Mouse (Mus musculus) thymus, postnatal 25 days (tissue): ENCODE results near the gene Dbn1.

Source experiments
- DNase-seq: peaks from one replicate; pipeline ENCODE4 v3.0.0; 2022

The Dbn1 gene

DNA sequence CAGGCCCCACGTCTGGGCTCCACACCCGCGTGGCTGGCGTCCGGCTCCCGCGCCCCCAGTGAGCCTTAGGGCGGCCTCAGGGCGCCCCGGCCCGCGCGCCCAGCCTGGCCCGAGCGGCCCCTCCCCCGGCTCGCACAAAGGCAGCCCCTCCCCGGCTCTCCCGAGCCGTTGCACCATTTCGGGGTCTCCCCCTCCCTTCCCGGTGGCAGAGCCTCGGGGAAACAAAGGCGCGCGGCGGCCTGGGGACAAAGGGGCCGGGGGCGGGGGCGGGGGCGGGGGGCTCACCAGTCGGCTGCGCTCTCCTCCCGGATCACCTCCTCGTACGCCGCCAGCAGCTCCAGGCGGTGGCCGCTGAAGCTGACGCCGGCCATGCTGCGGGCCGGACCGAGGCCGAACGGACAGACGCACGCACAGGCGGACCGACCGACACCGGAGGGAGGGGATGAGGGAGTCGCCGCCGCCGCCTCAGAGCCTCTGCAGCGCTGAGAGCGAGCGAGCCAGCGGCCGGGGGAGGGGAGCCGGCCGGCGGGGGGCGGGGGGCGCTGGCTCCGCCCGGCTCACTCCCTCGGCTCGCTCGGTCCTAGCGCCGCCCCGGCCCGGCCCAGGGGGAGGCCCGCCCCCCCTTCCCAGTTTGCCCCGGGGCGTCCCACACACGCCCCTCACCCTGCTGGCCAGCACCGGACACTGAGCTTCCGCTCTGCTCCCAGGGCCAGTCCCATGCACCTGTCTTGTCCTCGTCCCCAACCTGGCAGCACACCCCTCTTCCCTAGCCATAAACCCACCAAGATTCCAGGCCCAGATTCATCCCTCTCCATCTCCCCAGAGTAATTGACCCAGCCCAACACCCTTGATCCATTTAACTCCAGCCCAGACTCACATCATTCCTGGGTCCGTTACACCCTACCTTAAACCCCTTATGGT, at the start of gene Dbn1:
Gene Dbn1, minus strand, starts transcription at position 534 of the 921 bp plus-strand sequence.
- no peak for DNase-seq

DNA sequence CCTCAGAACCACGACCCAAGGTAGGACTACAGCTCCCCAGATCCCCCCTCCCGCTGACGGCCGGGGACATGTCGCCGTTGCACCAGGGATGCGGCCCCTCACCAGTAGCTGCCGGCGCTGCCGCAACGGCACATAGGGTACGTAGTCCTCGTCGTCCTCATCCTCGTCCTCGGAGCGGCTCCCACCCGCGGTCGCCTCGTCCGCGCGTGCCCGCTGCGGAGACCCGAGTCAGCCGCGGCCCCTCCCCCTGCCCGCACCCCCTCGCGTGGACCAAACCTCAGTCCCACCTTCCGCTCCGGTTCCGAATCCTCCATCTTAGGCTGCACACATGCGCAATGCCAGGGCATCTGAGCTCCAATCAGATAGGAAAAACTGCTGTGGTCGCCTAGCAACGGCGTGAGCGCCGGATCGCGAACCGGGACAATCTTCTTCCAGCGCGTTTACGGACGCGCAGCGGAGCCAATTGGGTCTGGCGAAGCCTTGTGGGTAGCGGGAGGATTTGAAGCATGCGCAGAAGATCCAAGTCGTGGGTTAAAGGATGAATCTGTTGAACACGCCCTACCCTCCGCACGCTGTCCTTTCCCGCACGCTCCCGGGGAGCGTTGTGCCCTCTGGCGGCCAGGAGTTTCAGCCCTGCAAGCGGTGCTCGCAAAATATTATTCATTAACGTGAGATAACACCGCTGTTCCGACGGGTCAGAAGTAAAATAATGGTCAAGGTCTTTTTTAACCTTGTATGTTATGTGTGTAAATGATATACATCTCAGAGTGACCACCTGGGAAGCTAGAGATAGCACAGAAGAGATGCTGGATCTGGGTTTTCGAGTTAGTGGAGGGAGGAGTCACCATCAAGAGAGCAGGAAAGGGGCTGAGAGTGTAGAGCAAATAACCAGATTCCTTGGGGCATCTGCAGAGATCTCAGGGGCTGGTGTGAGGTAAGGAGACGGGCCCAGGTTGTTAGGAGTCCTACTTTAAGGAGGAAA, 48.6 kb upstream of the Dbn1 start, which contains the start of gene Ddx41:
Gene Ddx41, minus strand, starts transcription at position 465 of the 982 bp plus-strand sequence.
- DNase-seq = peak; percentile 99

DNA sequence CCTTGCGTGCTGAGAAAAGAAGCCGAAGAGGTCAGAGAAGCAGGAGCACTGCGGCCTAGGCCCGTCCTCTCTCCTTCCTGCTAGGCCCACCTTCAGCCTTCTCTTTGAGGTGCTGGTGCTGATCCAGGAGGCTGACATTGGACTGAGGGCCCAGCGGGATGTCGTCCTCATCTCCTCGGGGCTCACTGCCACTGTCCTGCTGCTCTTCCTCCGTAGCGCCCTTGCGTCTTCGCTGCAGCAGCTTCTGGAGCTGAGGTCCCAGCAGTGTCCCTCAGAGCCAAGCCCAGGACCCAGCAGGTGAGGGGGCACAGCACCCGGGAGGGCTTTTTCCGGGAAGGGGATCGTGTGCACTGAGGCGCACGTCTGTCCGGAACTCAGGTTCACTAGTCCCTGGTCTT, 47.9 kb upstream of the Dbn1 start:
- DNase-seq = no peak

DNA sequence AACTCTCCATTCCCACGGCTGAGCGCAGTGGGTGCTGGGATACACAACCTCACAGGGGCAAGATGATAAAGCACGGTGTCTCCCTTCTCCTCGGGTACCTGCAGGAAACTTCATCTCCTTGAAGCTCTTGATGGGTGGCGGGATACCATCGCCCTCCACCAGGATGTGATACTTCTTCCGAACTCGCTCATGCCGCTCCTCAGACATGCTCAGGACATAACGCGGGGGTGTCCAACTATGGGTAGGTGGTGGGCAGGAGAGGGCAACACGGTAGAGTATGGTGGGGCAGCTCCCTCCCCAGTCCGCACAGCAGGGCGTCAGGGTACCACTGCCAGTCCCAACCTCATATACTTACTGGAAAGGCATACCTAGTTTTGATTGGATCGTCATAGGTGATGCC, 47.3 kb upstream of the Dbn1 start:
- DNase-seq = no peak

DNA sequence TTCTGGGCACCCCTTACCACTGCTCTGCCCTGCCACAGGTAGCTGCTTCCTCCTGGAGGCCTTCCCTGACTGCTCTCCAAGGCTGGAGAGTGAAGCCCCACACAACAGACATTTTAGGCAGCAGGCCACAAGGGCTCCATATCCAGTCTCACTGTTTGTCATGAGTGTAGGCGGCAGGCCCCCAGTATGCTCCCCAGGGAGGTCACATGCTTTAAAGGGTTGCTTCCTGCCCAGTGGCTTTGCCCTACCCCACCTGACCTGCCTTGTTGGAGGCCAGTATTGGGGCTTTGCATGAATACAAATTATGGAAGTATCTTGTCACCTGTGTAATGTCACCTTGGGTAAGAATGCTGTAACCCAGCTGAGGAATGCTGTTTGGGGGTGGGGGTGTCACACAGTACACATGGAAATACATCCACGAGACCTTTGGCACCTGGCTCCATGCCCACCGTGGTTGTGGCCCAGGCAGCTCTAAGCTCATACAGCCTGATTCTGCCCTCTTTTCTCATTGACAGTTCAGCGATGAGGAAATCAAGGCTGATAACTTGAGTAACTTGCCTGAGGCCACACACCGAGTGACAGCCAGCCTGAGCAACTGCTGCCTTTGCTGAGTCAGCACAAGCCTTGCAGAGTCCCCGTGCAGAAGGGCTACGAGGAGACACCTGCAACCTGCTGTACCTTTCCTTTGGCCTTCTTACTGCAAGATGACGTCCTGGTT, 41.4 kb upstream of the Dbn1 start, which contains the start of gene Dok3:
Gene Dok3, minus strand, starts transcription at position 99 of the 718 bp plus-strand sequence.
- DNase-seq = no peak

DNA sequence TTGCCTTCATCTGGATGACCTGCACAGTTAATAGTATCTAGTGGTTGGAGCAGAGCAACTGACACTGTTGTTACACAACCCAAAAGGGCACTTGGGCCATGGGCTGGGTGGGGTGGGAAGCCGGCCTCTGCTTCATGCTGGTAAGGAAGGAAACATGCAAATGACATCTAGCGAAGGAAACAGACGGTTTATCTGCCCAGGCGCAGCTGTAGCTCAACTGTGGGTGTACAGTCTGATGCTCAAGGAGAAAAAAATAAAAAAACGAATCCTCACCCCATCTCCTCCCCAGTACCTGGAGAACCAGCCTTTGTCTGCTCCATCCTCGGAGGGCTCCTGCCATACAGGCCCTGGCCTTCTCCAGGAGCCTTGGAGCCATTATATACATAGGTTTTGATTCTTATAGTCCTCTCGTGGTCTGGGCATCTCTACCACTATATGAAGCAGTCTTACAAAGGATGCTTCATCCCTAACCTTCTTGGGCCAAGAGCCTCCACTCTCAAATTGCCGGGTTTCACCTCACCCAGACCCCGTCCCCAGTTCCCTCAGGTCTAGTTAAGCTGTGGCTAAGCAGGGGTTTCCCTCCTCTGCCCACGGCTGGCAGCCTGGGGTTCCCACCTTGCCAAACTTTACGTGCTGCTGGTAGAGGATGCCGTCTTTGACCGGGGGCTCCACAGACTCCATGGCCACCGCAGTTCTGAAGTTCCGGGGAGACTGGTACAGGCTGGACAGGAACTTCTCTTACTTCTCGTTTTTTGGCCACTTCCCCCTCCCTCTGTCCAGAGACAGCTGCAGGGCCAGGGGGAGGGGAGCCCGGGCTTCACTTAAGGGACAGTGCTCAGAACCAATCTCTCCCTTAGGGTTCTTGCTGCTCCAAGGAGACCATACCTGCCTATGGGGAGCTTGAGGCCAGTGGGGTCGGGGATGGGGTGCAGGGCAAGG, 40.2 kb upstream of the Dbn1 start:
- no peak for DNase-seq

DNA sequence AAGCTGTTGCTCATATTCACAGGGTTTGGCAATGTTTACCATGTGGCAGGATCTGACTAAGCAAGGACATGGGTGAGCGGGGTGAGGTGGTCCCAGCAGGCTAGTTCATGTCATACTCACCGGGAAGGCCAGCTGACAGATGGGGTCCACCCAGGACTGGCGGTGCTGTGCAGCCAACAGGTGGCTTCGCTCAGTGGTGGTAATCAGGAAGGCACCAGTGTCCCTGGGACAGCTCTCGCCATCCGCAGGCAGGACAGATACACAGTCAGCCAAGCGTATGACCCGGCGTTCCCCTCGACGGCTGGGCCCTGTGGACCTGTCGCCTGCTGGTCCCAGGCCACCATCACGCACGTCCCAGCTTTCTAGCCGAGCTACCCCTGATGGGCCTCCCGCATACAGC, 39.3 kb upstream of the Dbn1 start:
- DNase-seq = no peak

DNA sequence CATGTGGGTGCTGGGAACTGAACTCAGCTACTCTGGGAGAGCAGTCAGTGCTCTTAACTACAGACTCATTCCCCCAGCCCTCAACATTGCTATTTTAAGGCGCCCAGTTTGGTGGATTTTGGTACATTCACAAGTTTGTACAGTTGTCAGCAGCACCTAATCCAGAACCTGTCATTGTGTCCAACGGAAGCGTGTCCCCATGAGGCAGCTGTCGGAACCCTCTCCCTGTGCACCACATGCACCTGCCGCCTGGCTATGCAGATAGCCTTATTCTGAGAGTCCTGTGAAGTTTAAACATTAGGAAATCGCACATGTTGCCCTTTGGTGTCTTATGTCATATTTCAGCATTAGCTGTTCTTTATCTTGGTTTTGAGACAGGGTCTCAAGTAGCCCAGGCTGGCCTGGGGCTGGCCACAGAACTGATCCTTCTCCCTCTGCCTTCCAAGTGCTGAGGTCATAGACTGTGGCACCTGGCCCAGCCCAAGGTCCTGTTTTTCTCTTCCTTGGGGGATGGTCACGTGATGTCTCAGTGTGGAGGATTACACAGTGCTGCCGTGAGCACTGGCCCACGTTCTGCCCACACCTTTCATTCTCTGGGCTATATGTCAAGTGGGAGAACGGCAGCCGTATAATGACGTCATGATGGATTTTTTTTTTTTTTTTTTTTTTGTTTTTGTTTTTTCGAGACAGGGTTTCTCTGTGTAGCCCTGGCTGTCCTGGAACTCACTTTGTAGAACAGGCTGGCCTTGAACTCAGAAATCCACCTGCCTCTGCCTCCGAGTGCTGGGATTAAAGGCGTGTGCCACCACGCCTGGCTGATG, 38.0 kb upstream of the Dbn1 start:
- DNase-seq = no peak

DNA sequence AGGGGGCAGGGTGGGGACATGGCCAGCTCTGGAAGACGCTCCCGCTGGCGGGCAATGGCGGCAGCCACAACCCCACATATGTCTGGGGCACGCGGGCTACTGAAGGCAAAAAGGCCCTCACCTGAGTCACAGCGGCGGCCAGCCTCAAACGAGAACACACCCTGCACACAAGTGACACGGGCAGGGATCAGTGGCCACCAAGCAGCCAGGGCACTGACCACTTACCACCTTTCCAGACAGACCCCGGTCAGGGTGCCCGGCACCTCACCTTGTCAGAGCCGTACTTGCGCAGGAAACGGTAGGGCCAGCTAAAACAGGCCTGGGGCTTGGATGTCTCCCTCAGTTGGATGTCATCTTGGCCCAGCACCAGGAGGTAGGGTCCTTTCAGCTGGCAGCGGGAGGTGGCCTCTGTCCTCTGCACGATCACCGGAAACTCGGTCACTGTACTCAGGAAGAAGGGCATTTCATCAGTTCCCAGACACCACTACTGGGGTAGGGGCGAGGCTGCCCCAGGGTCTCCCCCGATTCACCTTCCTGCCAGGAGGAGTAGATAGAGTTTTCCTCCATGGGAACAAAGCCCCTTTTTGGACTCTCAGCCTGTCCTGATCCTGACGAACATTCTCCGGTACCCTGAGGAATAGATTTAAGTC, 36.2 kb upstream of the Dbn1 start:
- DNase-seq = no peak

DNA sequence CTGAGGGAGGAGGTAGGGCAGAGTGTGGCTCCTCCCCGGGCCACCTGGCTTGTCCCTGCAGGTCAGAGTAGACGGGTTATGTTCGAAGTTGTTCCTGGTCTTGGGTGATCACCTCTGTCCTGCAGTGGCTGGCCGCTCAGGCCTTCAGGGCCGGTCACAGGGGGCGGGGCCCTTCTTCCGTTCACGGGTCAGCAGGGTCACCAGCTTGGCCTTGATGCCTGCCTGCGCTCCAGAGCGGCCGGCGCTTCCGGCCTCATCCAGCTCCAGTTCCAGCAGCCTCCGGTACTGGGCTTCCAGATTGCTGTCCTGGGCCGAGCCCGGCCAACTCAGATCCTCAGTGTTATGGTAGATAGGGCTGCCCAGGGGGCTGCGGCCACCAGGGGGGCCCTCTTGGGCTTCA, 35.4 kb upstream of the Dbn1 start:
- no peak for DNase-seq

DNA sequence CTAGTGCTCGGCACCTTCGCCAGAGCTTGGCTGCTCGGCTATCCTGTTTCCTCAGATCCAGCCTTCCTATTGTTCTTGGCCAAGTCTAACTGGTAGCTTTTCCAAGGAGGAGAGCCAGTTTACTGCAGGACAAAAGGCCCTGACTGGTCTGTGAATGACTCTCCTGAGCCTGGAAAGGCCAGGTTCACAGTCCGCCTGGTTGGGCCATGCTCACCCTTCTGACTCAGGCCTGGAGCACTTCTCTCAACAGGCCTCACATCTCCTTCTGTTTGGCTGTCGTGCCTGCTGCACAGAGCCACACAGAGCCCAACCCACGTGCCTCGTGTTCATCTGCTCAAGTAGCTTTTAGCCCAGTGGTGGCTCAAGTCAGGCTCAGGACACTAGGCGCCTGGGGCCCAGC, 34.8 kb upstream of the Dbn1 start:
- no peak for DNase-seq

DNA sequence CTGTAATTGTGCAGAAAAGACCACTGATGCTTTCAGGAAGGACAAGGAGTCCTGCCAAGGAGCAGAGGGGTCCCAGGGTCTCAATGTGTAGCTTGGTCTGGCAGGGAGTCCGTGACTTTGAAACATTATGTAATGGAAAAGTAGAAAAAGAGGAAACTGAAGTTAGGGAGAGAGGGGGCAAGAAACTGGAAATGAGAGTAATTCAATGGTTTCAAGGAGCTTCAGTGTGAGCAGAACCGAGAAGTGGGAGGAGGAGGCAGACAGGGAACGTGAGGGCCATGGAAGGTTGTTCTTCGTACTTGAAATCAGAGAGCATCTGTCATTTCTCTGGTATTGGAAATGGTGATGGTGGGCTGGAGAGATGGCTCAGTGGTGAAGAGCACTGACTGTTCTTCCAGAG, 31.7 kb upstream of the Dbn1 start:
- DNase-seq = no peak

DNA sequence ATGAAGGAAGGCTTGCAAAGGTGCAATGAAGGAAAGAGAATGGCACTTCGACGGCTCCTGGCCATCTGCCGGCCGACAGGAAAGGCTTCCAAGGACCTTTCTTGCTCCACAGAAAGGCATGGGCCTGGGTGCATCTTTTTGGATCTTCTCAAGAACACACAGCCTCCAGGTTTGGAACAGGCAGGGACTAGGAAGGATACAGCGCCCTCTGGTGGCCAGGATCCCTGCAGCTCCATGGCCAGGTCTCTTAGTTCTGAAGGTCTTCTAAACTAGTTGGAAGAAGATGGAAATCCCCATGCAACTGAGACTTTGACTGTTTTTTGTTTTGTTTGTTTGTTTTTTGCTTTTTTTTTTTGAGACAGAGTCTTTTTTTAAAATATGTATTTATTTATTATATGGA, 29.0 kb upstream of the Dbn1 start:
- DNase-seq = peak; percentile 84

DNA sequence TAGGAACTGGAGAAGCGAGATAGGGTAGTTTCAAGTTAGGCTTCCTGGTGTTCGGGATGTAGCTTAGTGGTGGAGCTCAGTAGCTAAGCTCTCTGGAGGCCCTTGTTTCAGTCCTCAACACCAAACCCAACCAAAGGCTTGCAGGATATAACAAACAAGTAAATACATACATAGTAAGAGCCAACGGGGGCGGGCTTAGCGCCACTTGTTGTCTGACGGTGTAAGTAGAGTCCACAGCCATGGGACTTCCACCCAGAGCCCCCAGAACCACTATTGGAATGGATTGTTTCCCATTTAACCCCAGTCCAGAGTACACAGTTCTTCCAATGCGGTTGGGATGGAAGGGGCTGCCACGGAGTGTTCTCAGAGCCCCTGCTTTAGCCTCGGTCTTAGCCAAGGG, 25.9 kb upstream of the Dbn1 start:
- no peak for DNase-seq

DNA sequence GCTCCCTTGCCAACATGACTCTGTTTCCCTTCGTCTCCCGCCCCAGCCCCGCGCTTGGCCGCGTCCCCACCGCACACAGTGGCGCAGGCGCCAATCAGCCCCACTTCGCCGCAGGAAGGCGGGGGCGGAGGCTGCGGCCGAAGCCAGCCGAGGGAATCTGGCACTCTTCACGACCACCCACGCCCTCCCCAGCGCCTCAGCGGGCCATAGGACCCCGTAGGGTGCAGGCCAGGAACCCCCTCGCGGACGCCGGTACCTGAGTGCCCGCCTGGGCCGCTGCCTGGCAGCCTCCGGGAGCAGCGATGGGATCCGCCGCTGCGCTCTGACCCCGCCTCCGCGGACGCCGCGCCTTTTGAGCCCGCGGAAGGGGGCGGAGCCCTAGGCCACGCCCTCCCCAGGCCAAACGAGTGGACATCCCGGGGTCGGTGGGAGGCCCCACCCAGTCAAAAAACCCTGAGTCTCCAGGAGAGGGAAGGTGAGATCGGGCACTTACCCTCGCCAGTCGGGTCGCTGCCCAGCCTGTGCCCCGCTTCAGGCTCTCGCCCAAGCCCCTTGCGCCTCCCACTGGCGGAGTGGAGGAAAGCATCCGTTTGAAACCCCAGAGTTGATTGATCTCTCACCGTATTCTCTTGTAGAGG, 25.3 kb upstream of the Dbn1 start, which contains the start of gene Pdlim7:
Gene Pdlim7, minus strand, starts transcription at position 566 of the 638 bp plus-strand sequence.
- DNase-seq = peak; percentile 87

DNA sequence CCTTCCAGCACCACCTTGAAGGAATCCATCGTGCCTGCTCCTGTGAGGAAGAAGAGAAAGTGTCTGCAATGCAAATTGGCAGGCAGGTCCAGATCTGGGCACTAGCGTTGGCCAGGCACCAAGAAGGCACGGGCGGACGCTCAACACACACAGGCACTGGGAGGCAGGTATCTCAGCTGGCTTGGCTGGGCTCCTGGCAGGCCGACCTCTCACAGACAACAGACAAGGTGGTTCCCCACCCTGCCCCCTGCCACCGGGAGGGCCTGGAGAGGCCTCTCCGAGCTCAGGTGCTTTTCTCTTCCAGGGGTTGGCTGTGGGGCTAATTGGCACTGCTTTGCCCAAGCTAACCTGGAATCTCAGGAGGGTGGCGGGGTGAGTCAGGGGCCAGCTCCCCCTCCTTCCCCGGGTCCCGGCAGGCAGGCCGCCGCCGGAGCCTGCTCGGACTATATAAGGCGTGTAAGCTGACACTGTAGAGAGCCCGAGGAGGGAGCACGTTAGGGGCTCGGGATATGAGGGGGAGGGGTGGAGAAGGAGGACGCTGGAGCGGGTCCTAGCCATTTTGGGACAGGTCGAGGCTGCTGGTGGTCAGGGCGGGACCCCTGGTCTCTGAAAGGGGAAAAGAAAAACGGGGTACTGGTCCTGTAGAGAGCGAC, 24.6 kb upstream of the Dbn1 start:
- no peak for DNase-seq

DNA sequence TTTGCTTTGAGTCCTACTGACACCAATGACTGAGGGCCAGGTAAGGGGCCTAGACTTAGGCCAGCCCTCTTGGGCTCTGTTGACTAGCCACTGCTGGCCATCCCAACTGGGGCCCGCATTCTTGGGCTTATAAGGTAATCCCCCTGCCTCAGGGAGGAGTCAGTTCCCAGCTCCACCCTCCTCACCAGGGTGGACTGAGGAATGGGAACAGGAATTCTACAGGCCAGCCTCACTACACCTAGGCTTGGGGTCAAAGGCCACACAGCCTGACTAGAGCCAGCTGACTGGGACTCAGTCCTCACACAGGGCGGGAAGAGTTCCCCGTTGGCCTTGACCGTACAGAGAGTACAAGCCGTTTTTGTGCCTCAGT, 23.6 kb upstream of the Dbn1 start:
- no peak for DNase-seq

DNA sequence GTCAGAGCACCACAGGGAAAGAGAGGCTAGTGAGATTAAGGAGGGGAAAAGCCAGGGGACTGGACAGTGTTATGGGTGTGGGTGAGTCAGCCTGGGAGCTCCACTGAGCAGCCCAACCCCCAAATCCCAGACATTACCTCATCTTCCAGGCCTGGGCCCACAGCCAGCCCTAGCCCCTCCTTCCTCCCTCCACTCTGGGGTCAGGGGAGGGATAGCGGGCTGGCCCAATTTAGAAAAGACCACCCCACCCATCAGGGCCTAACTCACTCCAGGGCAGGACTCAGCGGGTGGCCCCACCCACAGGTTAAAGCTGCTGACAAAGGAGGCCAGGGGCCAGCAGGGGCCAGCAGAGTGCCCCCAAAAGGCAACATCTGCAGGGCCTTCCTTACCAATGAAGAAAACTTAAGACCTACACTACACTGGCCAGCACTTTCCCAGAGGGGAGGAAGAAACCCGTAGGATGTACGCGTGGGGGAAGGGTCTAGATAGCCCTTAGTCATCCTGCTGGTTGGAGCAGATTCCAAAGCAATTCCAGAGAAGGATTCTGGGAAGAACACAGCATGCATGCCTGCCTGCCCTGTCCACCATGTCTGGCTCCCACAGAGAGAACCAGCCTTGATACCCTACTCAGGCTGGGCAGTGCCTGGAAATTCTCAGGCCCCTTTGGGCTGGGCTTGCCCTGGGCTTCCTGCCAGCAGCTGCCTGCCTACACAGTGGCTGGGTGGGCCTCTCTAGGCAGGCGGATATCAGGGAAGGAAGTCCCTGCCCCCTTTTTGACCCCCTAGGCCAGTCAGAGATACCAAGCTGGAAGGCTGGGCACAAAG, 23.0 kb upstream of the Dbn1 start:
- no peak for DNase-seq
